Mouse (Mus musculus) left cerebral cortex, postnatal 36 days (tissue): ENCODE measurements around the gene Itprip. TPM values are rescaled to one million over a fixed set of nuclear protein-coding genes. Genes with fewer than 3 reads are reported as not detected.
A peak's percentile ranks its signal among the peaks of the same experiment; 100 is the strongest.

Experiments
- DNase-seq, 2 experiments: peaks; one replicate each; pipeline ENCODE4 v3.0.0; 2021 to 2022; ENCODE audit warnings: low spot score in 2 of 2, mixed read lengths in 1 of 2
- intact Hi-C: fragments of 180-260 bp; cut with DNase I; formaldehyde crosslinking; loops from one replicate; pipeline ENCODE4 v1.15.1; 2025
- total RNA-seq, 2 experiments: library from RNA; stranded (reverse); gene quantifications; 2 replicates each; pipeline ENCODE4 v1.2.3; 2021

Itprip gene
- total RNA-seq, 2 experiments from 2014 or later: 0.95 to 1.1 TPM

GRCm38 (mm10) chr19:47891562-47892312 is 27.4 kb downstream of the Itprip start:
- intact Hi-C loops: no loop called here
- no peak for DNase-seq

DNA sequence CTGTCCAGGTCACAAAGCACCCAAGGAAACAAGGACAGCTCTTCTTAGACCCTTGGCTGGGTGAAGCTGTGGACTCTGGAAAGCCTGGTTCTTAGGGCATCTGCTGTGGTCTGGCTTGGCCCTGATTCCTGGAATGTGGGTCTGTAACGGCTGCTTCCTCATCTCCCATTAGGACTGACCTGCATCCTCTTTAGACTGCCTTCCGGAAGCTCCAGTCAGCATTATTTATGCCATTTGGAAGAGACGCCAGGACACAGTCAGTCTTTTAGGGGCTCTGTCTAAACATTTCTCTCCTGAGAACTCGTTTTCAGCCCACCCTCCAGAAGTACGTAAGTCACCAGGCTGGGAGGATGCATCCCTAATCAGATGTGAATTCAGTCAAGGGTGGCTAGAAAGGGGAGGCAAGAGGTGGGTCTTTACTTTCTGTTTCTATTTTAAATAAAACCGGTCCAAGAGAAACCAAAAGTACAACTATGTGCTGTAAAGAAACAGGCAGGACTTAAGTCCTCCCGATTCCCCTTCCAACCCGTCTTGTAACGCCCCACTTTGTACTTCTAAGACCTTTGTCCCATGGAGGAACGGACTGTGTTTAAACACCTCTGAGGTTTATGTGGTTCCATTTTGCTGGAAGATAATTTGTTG is 28.5 kb downstream of the Itprip start:
- intact Hi-C loops: no loop called here
- DNase-seq: no peak

DNA sequence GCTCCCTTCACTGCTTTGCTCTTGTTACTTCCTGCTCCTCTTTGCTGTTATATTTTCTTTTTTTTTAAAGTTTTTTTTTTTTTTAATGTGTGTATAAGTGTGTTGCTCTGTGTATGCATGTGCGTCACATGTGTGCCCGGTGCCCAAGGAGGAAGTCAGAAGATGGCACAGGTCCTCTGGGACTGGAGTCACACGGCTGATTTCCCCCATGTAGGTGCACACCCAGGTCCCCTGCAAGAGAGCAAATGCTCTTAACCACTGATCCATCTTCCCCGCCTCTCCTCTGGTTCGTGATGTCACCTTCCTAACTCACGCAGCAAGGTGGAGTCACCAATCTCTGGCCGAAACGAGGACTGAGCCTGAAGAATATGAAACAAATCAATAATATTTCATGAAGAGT is 31.1 kb downstream of the Itprip start:
- intact Hi-C loops: no loop called here
- no peak for DNase-seq

DNA sequence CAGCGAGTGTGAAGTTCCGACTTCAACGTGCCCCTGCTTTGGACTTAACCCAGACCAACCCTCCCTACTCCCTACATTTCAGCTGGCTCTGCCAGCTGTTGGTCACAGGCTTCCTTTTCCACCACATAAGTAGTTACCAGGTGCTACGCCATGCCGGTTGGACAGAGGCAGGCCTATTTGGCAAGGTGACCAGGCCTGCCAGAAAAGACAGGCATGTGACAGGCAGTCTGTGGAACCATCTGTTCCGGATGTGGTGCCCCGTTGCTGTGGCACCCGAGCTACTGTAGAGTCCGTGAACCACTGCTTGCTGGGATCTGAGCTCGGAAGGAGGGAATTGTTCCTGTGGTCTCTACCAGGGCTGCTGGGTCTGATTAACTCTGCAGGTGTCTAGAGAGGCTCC is 31.7 kb downstream of the Itprip start:
- DNase-seq: peak in 1 of 2 experiments; percentile 12
- intact Hi-C loops: no loop called here

DNA sequence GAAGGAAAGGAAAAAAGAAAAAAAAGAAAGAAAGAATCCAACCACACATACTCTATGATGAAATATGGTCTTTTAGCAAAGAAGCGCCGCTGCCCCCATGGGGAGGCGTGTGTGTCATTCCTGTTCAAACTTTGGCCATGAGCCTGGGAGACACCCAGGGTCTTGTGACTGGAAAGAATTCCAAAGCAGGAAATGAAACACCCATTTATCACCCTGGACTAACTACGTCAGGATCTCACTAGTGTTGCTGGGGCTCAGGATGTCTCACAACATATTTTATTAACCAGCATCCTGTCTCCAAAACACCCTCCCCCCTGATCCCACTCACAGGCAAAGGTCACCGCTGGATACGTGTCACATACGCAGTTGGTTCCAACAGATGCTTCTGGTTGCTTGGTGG is 32.5 kb downstream of the Itprip start:
- intact Hi-C loops: no loop called here
- no peak for DNase-seq

DNA sequence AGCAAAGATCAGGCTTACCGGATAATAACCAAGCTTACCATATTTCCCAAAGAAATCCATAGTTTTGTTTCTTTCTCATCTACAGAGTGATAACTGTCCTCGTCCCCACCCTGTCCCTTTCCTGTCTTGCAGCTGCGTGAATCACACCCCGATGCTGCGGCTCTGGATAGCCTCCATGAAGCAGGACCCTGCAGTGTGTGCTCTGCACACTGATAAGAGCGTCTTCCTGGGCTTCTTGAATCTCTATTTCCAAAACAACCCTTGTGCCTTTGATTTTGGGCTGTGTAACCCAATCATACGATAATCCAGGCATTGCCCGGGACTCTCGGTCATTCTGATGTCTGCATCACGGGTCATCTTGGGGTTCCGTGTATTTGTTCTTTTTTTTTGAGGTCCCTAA is 33.2 kb downstream of the Itprip start:
- intact Hi-C loops: no loop called here
- DNase-seq: no peak

DNA sequence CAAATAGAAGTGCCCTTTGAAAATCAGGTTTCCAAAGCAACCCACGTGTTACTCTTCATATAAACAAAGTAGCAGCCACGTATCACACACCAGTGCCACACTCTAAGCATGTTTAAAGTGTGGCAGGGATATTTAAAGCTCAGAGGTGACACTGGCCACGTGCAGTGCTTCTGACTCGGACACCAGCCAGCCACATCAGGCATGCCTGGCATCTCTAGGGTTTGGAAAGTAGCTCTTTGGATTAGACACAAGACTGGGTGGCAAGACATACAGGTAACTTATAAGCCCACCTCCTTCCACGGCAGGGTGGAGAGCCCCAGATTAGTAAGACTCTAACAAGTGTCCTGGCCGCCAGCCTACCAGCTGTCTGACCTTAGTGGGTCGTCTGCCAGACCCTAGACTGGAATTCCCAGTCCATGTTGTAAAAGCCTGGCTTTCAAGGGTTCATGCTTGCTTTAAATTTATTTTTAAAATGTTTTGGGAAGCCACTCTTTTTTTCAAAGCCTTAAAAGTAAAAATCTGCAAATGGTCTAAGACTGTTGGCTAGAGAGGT is 33.8 kb downstream of the Itprip start:
- intact Hi-C loops: no loop called here
- DNase-seq: no peak

GRCm38 (mm10) chr19:47884296-47885085 is 34.6 kb downstream of the Itprip start:
- intact Hi-C loops: no loop called here
- DNase-seq: no peak

- DNase-seq: no peak
- intact Hi-C loops: loop anchor here (2.0 kb wide), 1 partner anchor 50 kb away; no protein-coding TSS in a partner anchor
Observed at GRCm38 (mm10) chr19:47882882-47883254, 36.2 kb downstream of the Itprip start.

- intact Hi-C loops: loop anchor here (2.0 kb wide), 1 partner anchor 50 kb away; no protein-coding TSS in a partner anchor
- DNase-seq: peak; percentile 64 to 65
Observed at GRCm38 (mm10) chr19:47882151-47882881, 36.8 kb downstream of the Itprip start.

DNA sequence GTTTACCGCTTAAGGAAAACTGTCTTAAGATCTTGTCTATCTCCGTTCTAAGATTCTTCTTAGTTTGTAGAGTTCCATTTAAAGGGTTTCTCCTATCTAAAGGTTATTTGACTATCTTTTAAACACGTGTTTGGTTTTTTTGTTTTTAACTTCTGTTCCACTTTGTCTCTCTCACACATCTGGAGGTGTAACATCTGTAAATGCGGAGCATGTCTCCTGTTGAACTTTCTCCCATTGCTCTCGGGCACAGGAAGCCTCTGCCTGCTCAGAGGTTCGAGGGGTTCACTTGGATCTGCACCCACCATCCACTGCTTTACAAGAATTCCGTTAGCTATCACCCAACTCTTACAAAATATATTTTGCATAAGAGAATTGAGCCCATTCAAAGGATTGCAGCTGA is 37.6 kb downstream of the Itprip start:
- no peak for DNase-seq
- intact Hi-C loops: no loop called here

- no peak for DNase-seq
- intact Hi-C loops: no loop called here
Observed at GRCm38 (mm10) chr19:47876252-47876651, 42.8 kb downstream of the Itprip start.

DNA sequence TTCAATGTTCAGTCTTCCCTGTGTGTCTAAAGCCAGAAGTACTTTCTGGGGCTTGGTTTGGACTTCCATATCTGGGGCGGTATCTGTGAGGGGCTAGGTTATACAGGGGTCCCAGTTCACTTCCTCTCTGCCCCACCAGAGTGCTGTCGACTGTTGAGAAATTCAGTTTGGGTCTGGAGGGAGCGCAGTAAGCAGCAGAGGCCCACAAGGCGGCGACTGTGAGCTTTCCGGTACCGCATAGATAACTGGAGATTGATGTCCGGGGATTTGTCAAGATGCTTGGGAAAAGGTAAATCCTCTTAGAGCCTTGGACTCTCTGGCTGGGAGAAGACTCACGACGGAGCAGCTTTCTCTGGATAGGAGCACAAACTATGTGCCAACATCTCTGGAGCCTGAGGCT is 47.6 kb downstream of the Itprip start:
- no peak for DNase-seq
- intact Hi-C loops: no loop called here

- intact Hi-C loops: no loop called here
Observed at GRCm38 (mm10) chr19:47870102-47870666, 48.9 kb downstream of the Itprip start.

GRCm38 (mm10) chr19:47869516-47869915 is 49.6 kb downstream of the Itprip start:
- intact Hi-C loops: no loop called here
- no peak for DNase-seq

More at GRCm38 (mm10) chr19:47870102-47870666, 48.9 kb downstream of the Itprip start:
- no peak for DNase-seq

DNA sequence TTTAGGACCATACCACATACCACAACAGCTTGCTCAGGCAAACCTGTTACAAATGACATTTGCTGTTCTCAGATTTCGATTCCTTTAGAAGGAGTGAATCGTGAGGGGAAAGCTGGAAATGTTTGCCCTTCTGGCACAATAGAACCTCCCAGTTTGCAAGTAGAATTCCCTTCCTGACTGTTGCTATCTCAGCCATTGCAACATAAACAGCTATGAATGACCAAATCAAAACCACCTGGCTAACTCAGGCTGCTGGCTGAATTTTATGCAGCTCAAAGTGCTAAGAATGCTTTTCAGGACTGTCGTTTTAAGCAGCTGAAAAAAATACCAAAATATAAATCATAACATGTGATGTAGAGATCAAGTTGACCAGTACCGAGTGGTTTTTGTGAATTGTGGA is 50.1 kb downstream of the Itprip start:
- DNase-seq: no peak
- intact Hi-C loops: no loop called here

GRCm38 (mm10) chr19:47867628-47868175 is 51.4 kb downstream of the Itprip start:
- intact Hi-C loops: no loop called here
- DNase-seq: no peak

- intact Hi-C loops: no loop called here
- DNase-seq: peak; percentile 93 to 96
Observed at GRCm38 (mm10) chr19:47865353-47865947, 53.6 kb downstream of the Itprip start, which contains the start of gene Gsto2. Gene Gsto2 (plus strand): TSS chr19:47865534.
